Mouse (Mus musculus): Measurements from ENCODE around the gene Opcml.

- TF ChIP-seq CTCF (IDR thresholded peaks at IDR 0.05; ENCODE audit: low read depth) (no peak), EP300 (IDR thresholded peaks at IDR 0.05; ENCODE audit: low read depth) (no peak)
These were observed 366.5 kb downstream of the Opcml start for GRCm38 (mm10) chr9:28157092-28157491.
